Mouse (Mus musculus) cerebellum, adult 11 months (tissue): ENCODE measurements around the gene Gpatch1.

Experiments
- DNase-seq: peaks from one replicate; pipeline ENCODE4 v3.0.0; 2022

The Gpatch1 gene

GRCm38 (mm10) chr7:35234361-35235245 lies 83.6 kb downstream of the Gpatch1 start:
- peak; percentile 96 for DNase-seq

DNA sequence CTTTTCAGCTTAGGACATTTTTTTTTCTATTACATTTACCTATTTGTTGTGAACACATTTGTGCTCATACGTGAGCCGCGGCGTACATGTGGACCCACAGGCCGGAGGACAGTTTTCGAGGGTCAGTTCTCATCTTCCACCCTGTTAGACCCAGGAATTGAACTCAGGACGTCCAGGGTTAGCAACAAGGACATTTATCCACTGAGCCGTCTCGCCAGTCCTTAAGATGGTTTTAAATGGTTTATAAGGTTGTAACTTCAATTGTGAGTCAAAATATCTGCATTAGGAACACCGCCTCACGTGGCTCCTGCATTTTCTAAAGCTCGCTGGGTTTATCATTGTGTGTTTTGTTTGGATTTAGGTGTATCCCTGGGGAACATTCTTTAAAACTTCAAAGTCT lies 84.4 kb downstream of the Gpatch1 start:
- DNase-seq: no peak

GRCm38 (mm10) chr7:35232796-35233455 lies 85.3 kb downstream of the Gpatch1 start:
- no peak for DNase-seq

DNA sequence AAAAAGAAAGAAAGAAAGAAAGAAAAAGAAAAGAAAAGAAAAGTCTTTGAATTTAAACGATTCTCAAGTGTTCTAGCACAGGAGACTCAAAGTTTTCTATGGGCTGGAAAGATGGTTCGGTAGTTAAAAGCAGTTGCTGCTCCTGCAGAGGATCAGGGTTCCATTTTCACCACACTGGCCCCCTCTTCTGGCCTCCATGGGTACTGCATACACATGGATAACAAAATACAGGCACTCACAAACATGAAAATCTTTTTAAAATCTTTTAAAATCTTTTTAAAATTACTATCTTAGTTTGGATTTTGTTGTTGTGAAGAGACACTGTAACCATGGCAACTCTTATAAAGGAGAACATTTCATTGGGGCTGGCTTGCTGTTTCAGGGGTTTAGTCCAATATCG lies 87.9 kb downstream of the Gpatch1 start:
- no peak for DNase-seq
